Mouse (Mus musculus): ENCODE measurements around the gene Sec14l2.

DNA sequence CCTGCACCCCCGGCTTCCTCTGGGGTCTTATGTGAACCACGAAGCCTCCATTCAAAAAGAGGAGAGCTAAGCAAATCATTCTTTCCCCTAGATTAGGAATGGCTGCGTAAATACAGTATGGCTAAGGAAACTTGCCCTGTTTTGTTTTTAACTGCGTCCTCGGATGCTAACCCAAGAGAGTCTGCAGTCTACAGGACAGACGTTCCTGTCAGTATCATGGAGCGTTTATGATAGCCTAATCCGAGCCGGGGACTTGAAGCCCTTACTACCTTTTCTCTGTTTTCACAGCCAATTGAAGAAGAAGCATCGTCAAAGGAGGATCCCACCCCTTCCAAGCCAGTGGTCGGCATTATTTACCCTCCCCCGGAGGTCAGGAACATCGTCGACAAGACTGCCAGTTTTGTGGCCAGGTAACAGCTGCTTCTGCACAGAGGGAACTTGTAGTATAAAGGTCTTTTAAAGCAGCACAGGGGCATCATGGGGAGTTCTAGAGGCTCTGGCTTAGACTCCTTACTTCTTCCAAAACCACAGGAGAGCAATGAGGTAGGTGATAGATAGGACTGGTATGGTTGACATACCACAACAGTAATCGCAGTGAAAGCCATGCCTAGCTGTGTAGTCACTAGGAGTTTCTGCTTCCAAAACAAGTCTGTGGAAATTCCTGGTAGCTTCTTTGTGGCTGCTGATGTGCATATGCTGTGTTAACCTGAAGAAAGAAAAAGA, 37.7 kb upstream of the Sec14l2 start:
- TF ChIP-seq CTCF (IDR thresholded peaks at IDR 0.05) (no peak), EP300 (IDR thresholded peaks at IDR 0.05) (no peak)
